Comparison of ENCODE assay signal across 11 mouse cellular contexts in genomic region chr10:17074402-17075027, GRCm38 (mm10).
DNase-seq lines count a peak whose midpoint lies in the region; ATAC-seq lines count a peak whose summit lies in the region.
"Had no signal": no experiment of that assay in that cellular context is flagged by ENCODE, and none has a peak within 500 bp of the region (broad histone marks: within the 10 kb centered on the region; RNA-seq: fewer than 3 reads in every experiment).

No protein-coding gene starts in this region.

- peak; percentile 70 for DNase-seq in 3T3-L1 (ENCODE audit: low read depth, low spot score)
- peak; percentile 68 for DNase-seq in embryo, embryonic 10.5 days (ENCODE audit: low spot score)
- peak; percentile 59 for DNase-seq in forebrain, embryonic 14.5 days (ENCODE audit: low spot score)
- no peak for DNase-seq in adrenal gland, adult 8-10 months
- no peak for DNase-seq in adrenal gland, adult 18-20 months (ENCODE audit: low spot score in 2 of 2)
- DNase-seq: heart, postnatal 36 days; kidney, postnatal 36 days; liver had no signal

- WGBS in forebrain, embryonic 14.5 days: 3% methylated on average over 6 of the region's 6 CpGs
- WGBS in limb, embryonic 15.5 days: 28% methylated on average over 6 of the region's 6 CpGs
- WGBS in intestine, embryonic 16.5 days: 67% methylated on average over 6 of the region's 6 CpGs

- peak; percentile 81 for ATAC-seq in forebrain, embryonic 14.5 days
- peak; percentile 83 for ATAC-seq in limb, embryonic 15.5 days (ENCODE audit: insufficient number of reproducible peaks, low FRiP score, low TSS enrichment, low read depth)
- ATAC-seq in granulocyte monocyte progenitor cell, adult 5-6 weeks (replicated peaks; ENCODE audit: poor library complexity, severe bottlenecking): no peak
- no peak for ATAC-seq in intestine, embryonic 16.5 days

- no peaks in the 10 kb centered on the region for H3K36me3 ChIP-seq in forebrain, embryonic 14.5 days (ENCODE audit: control insufficient read depth, insufficient read depth, low read length)
- H3K36me3 ChIP-seq in limb, embryonic 15.5 days: no peaks in the 10 kb centered on the region
- no peaks in the 10 kb centered on the region for H3K36me3 ChIP-seq in intestine, embryonic 16.5 days (ENCODE audit: control insufficient read depth, insufficient read depth, low read length)

- no peaks in the 10 kb centered on the region for H3K9me3 ChIP-seq in forebrain, embryonic 14.5 days (replicated peaks; ENCODE audit: control insufficient read depth, low read length)
- no peaks in the 10 kb centered on the region for H3K9me3 ChIP-seq in limb, embryonic 15.5 days
- no peaks in the 10 kb centered on the region for H3K9me3 ChIP-seq in intestine, embryonic 16.5 days (ENCODE audit: control insufficient read depth, low read length)

- no peak overlapping the region for H3K4me3 ChIP-seq in forebrain, embryonic 14.5 days (ENCODE audit: low read depth, low read length)
- no peak overlapping the region for H3K4me3 ChIP-seq in limb, embryonic 15.5 days
- no peak overlapping the region for H3K4me3 ChIP-seq in intestine, embryonic 16.5 days (ENCODE audit: low read length)

- H3K4me2 ChIP-seq in forebrain, embryonic 14.5 days (ENCODE audit: low read length): no peak overlapping the region
- no peak overlapping the region for H3K4me2 ChIP-seq in limb, embryonic 15.5 days
- H3K4me2 ChIP-seq in intestine, embryonic 16.5 days (ENCODE audit: low read depth, low read length): no peak overlapping the region

- H3K27ac ChIP-seq in forebrain, embryonic 14.5 days (ENCODE audit: low read depth, low read length): no peak overlapping the region
- H3K27ac ChIP-seq in limb, embryonic 15.5 days: peak overlapping the region; percentile 73
- no peak overlapping the region for H3K27ac ChIP-seq in intestine, embryonic 16.5 days (ENCODE audit: low read length)

- no peaks in the 10 kb centered on the region for H3K27me3 ChIP-seq in forebrain, embryonic 14.5 days (replicated peaks; ENCODE audit: control insufficient read depth, insufficient read depth, low read length)
- H3K27me3 ChIP-seq in limb, embryonic 15.5 days: no peaks in the 10 kb centered on the region
- no peaks in the 10 kb centered on the region for H3K27me3 ChIP-seq in intestine, embryonic 16.5 days (replicated peaks; ENCODE audit: control insufficient read depth, insufficient read depth, low read length)

- H3K4me1 ChIP-seq in forebrain, embryonic 14.5 days (ENCODE audit: control insufficient read depth, insufficient read depth, low read length): peaks cover 6% of the 10 kb centered on the region; the same call in 1 of the 2 replicates
- peaks cover 15% of the 10 kb centered on the region for H3K4me1 ChIP-seq in limb, embryonic 15.5 days
- H3K4me1 ChIP-seq in intestine, embryonic 16.5 days (ENCODE audit: control insufficient read depth, insufficient read depth, low read length): peaks cover 8% of the 10 kb centered on the region; the same call in 1 of the 2 replicates

- peak overlapping the region; percentile 17 for H3K9ac ChIP-seq in forebrain, embryonic 14.5 days (ENCODE audit: low read length)
- H3K9ac ChIP-seq in limb, embryonic 15.5 days: no peak overlapping the region
- no peak overlapping the region for H3K9ac ChIP-seq in intestine, embryonic 16.5 days (ENCODE audit: low read depth, low read length)

Comparison
In these comparisons a context has a peak if more than half of its experiments do, and no peak if none do; other contexts are left out.
1. DNase-seq: peak in 3T3-L1 (single experiment), embryo, embryonic 10.5 days (single experiment) and forebrain, embryonic 14.5 days (single experiment); none in adrenal gland, adult 8-10 months (single experiment) and adrenal gland, adult 18-20 months (0 of 2).
2. ATAC-seq: peak in forebrain, embryonic 14.5 days (single experiment) and limb, embryonic 15.5 days (single experiment); none in granulocyte monocyte progenitor cell, adult 5-6 weeks (single experiment) and intestine, embryonic 16.5 days (single experiment).